8 mouse cellular contexts compared by ENCODE assay signal in the genomic region with DNA sequence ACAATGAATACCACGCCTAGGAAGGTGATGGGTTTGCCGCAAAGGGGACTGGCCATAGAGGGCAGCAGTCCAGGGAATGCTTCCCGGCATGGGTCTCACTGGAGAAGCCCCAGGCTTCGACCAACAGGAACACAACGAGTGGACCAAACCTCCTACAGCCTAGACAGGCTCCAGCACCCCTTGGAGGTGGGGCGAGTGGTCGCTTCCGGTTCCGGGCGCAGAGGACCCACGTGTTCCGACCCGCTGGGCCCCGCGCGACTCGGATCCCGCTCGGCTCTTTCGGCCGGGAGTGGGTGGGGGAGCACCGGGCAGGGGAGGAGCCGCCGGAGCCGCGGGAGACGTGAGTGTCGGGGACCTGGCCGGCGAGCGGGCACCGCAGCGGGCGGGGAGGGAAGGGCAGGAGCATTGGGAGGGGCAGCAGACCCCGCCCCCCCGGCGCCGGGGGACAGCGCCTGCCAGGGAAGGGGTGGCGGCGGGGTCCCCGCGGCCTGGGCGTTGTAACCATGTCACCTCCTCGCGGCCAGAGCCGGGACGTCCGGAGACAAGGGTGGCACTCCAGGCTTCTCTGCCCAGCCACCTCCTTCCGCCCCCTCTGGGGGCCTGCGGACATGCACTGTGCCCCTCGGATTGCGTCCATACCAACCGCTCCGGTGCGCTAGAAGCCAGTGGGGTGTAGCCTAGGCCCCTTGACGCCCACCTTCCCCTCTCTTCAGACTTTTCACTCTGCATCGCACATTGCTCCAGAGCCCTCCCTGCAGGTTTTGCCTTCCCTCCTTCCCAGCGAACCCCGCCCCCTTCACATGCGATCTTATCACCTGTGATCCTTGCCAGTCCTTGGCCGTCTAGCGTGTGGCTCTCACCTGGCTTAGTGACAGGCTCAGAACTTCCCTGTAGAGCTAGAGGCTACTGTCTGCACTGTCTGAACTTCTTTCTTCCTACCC. TPM values are rescaled to one million over a fixed set of nuclear protein-coding genes. Genes with fewer than 3 reads are reported as not detected.
DNase-seq lines count a peak whose midpoint lies in the region; ATAC-seq and TF ChIP-seq lines count a peak whose summit lies in the region.

A gene (plus strand): TSS at position 219 of the 941 bp plus-strand sequence.

- H3K4me3 ChIP-seq in forebrain, embryonic 14.5 days (ENCODE audit: low read depth, low read length): peak within 1 kb of the TSS; percentile 82
- H3K4me3 ChIP-seq in liver, postnatal 0 days (ENCODE audit: low read depth, low read length): peak within 1 kb of the TSS; percentile 71
- peak within 1 kb of the TSS; percentile 83 for H3K4me3 ChIP-seq in neural tube, embryonic 13.5 days

- no peaks in the 10 kb centered on the region for H3K27me3 ChIP-seq in forebrain, embryonic 14.5 days (replicated peaks; ENCODE audit: control insufficient read depth, insufficient read depth, low read length)
- no peaks in the 10 kb centered on the region for H3K27me3 ChIP-seq in liver, postnatal 0 days (ENCODE audit: insufficient read depth, low read length)
- no peaks in the 10 kb centered on the region for H3K27me3 ChIP-seq in neural tube, embryonic 13.5 days

- TF ChIP-seq CTCF in liver, postnatal 0 days (IDR thresholded peaks at IDR 0.05; ENCODE audit: low read depth): peak; percentile 40

- H3K9me3 ChIP-seq in forebrain, embryonic 14.5 days (replicated peaks; ENCODE audit: control insufficient read depth, low read length): no peaks in the 10 kb centered on the region
- H3K9me3 ChIP-seq in liver, postnatal 0 days (ENCODE audit: low read length): no peaks in the 10 kb centered on the region
- H3K9me3 ChIP-seq in neural tube, embryonic 13.5 days: no peaks in the 10 kb centered on the region

- intact Hi-C loops in heart, postnatal 14 days (cut with DNase I): no loop called here

- DNase-seq in ES-CJ7 (ENCODE audit: low read depth, low spot score): peak; percentile 83
- DNase-seq in forebrain, embryonic 14.5 days (ENCODE audit: low spot score): peak; percentile 91
- DNase-seq in heart, postnatal 14 days: peak; percentile 86 to 91
- DNase-seq in layer of hippocampus, adult 11-12 months (ENCODE audit: low spot score): peak; percentile 87
- DNase-seq in liver, postnatal 0 days: peak; percentile 84
- peak; percentile 72 for DNase-seq in telencephalon, adult 2 months (ENCODE audit: low read depth, low spot score)

- H3K4me1 ChIP-seq in forebrain, embryonic 14.5 days (ENCODE audit: control insufficient read depth, insufficient read depth, low read length): peaks cover 12% of the 10 kb centered on the region
- H3K4me1 ChIP-seq in liver, postnatal 0 days (ENCODE audit: insufficient read depth): peaks cover 7% of the 10 kb centered on the region
- peaks cover 20% of the 10 kb centered on the region for H3K4me1 ChIP-seq in neural tube, embryonic 13.5 days (replicated peaks)

- no peaks in the 10 kb centered on the region for H3K36me3 ChIP-seq in forebrain, embryonic 14.5 days (ENCODE audit: control insufficient read depth, insufficient read depth, low read length)
- H3K36me3 ChIP-seq in liver, postnatal 0 days (replicated peaks; ENCODE audit: insufficient read depth, low read length): no peaks in the 10 kb centered on the region
- no peaks in the 10 kb centered on the region for H3K36me3 ChIP-seq in neural tube, embryonic 13.5 days

- WGBS in forebrain, embryonic 14.5 days: under 1% methylated on average over 52 of the region's 63 CpGs
- 3% methylated on average over 49 of the region's 63 CpGs for WGBS in liver, postnatal 0 days (ENCODE audit: insufficient replicate concordance)
- under 1% methylated on average over 44 of the region's 63 CpGs for WGBS in neural tube, embryonic 13.5 days

- H3K9ac ChIP-seq in forebrain, embryonic 14.5 days (ENCODE audit: low read length): peak within 1 kb of the TSS; percentile 80
- peak within 1 kb of the TSS; percentile 70 for H3K9ac ChIP-seq in liver, postnatal 0 days (replicated peaks)
- peak within 1 kb of the TSS; percentile 90 for H3K9ac ChIP-seq in neural tube, embryonic 13.5 days

- peak within 1 kb of the TSS; percentile 80 for H3K4me2 ChIP-seq in forebrain, embryonic 14.5 days (ENCODE audit: low read length)
- H3K4me2 ChIP-seq in liver, postnatal 0 days (ENCODE audit: low read depth, low read length): peak within 1 kb of the TSS; percentile 79
- H3K4me2 ChIP-seq in neural tube, embryonic 13.5 days: peak within 1 kb of the TSS; percentile 68

- peak; percentile 95 for ATAC-seq in cerebellum, adult (ENCODE audit: insufficient number of reproducible peaks, low FRiP score, low TSS enrichment)
- ATAC-seq in forebrain, embryonic 14.5 days: peak; percentile 99
- ATAC-seq in liver, postnatal 0 days: peak; percentile 95
- peak; percentile 98 for ATAC-seq in neural tube, embryonic 13.5 days (ENCODE audit: low read depth)

- TF ChIP-seq EP300 in liver, postnatal 0 days (IDR thresholded peaks at IDR 0.05; ENCODE audit: low read depth): no peak

- peak within 1 kb of the TSS; percentile 44; the same call in 1 of the 2 replicates for H3K27ac ChIP-seq in forebrain, embryonic 14.5 days (ENCODE audit: low read depth, low read length)
- peak within 1 kb of the TSS; percentile 60 for H3K27ac ChIP-seq in liver, postnatal 0 days (ENCODE audit: low read depth)
- peak within 1 kb of the TSS; percentile 74 for H3K27ac ChIP-seq in neural tube, embryonic 13.5 days (replicated peaks)

RNA-seq across cellular contexts. Expression of the gene that starts here (rescaled TPM):
- polyA plus RNA-seq in forebrain, embryonic 14.5 days (2014; fragmentation: Nextera tagmentation; extraction: Ambion mirVana): 8.5 and 12.0 TPM in 2 replicates
- 1 to 10 TPM; 2.0 TPM for total RNA-seq in heart, postnatal 14 days (2021)
- 0.60 and 0.78 TPM in 2 replicates for polyA plus RNA-seq in liver, postnatal 0 days (2015; fragmentation: Nextera tagmentation; extraction: Ambion mirVana)
- polyA plus RNA-seq in neural tube, embryonic 13.5 days (2015; fragmentation: Nextera tagmentation; extraction: Ambion mirVana): 8.2 and 9.2 TPM in 2 replicates

Comparison
In these comparisons a context has a peak if more than half of its experiments do, and no peak if none do; other contexts are left out.
1. Peak in every context shown above with its lines: DNase-seq, ATAC-seq, H3K4me3 ChIP-seq and H3K27ac ChIP-seq.
2. Peak in DNase-seq, ATAC-seq, H3K4me3 ChIP-seq, H3K27ac ChIP-seq, H3K9ac ChIP-seq and H3K4me2 ChIP-seq in liver, postnatal 0 days; RNA of the gene not detected or under 1 TPM.